Mouse (Mus musculus): Measurements from ENCODE around the gene Nkapd1. TPM values are rescaled to one million over a fixed set of nuclear protein-coding genes. Genes with fewer than 3 reads are reported as not detected.
"Not testable (repeated sequence)": the region's sequence is repeated elsewhere in the genome, so short reads cannot be mapped to it uniquely, and the experiment has no call there.

Nkapd1 gene
- polyA plus RNA-seq (2017; shearing (Covaris generic)): 10 to 100 TPM; 19.5 to 27.7 TPM

GRCm38 (mm10) chr9:50616766-50617603 lies at the start of gene Nkapd1, which contains the start of gene Pih1d2:
Gene Nkapd1 (minus strand): TSS chr9:50617464.
Gene Pih1d2 (plus strand): TSS chr9:50617321.
- peak; percentile 85 for ATAC-seq

- ATAC-seq: no peak
These were observed 49.2 kb upstream of the Nkapd1 start for GRCm38 (mm10) chr9:50666442-50666841.

DNA sequence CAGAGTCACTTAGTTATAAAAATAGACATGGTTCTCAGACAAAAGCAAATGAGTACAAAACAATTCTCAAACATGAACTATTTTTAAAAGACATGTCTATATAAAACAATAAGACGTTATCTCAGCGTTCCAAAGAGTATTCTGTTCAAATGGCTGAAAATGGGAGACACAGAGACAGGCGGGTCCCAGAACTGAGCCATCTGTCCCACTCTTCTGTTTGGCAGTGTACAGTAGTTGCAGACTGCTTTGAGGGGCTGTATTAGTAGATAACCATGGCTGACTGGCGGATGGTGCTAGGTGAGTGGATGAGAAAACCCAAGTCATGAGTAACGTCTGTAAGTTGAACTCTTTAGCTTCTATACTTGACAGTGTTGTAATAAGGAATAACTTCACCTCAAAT lies 47.6 kb upstream of the Nkapd1 start:
- no peak for ATAC-seq

- no peak for ATAC-seq
These were observed 43.2 kb upstream of the Nkapd1 start for GRCm38 (mm10) chr9:50660431-50660830.

DNA sequence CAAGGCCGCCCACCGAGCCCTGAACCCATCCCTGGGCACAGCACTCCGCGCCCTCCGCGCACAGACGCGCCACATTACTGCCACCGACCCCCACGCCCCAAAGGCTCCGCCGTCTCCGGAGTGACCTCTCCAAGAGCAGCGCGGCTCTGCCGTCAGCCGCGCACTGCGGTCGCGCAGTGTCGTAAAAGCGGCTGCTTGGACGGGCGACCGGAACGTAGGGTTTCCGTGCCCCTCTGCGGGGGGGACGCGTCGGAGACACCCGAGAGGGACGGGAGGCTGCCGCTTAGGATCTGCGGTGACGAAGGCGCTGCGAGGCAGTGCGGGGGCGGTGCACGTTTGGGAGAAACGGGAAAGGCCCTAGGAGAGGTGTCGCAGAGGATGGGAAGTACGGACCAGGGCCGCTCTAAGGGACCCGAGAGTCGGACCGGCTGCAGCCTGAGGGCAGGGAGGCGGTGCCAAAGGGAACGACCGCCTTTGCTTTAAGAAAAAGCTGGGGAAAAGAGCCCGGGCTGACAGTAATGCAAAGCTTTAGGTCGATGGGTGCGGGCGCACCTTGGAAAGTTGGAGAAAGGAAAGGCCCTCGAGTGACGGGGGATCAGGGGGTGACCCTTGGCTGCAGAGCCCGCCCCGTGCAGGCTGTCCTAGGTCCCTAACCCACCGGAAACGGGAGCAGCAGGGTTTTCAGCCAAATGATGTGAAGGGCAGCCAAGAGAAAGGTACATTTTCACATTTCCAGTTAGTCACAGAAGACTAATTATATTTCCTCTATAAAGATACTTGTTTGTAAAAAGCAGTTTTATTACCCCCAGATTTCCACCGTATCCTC lies 42.3 kb upstream of the Nkapd1 start, which contains the start of gene Dlat:
TSS of gene Dlat (minus strand) at position 389 of the 826 bp plus-strand sequence.
- ATAC-seq: peak; percentile 85

DNA sequence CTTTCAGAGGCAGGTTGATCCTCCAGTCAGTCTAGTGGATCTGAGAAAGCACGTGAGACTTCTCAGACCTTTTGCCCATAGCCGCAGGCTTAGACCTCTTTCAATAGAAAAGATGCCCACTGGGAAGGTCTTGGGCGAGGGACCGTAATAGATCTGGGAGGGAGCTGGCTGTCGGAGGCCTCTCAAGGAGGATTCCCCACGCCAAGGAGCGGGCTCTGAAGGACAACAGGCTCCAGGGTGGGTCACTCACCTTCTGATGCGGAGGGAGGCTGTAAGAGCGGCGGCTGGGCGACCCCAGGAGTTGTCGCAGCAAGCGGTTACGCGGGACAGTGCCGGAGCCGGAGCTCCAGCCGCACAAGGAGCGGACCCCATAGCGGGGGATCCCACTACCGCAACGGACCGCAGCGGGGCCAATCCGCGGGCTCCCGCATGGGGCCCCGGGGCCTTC lies 41.7 kb upstream of the Nkapd1 start:
- no peak for ATAC-seq

- no peak for ATAC-seq
These were observed 41.1 kb upstream of the Nkapd1 start for GRCm38 (mm10) chr9:50658391-50658790.

DNA sequence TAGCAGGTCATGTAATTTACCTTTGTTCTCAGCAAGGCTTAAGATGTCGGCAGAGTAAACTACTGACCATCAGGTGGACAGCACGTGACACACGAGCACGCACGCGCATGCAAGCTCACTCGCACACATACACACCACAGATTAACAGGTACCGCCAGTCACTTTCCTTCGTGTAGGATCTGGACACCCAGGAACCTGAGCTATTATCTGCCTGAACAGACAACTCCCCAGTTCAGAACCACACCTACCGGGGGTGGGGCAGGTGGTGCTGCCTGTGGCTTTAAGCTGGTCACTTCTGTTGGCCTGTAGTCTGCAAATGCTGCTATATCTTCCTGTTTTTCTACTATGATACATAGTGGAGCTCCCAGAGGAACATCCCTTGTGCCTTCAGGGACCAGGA lies 33.2 kb upstream of the Nkapd1 start:
- ATAC-seq: no peak

GRCm38 (mm10) chr9:50646826-50647370 lies 29.6 kb upstream of the Nkapd1 start:
- ATAC-seq: no peak

DNA sequence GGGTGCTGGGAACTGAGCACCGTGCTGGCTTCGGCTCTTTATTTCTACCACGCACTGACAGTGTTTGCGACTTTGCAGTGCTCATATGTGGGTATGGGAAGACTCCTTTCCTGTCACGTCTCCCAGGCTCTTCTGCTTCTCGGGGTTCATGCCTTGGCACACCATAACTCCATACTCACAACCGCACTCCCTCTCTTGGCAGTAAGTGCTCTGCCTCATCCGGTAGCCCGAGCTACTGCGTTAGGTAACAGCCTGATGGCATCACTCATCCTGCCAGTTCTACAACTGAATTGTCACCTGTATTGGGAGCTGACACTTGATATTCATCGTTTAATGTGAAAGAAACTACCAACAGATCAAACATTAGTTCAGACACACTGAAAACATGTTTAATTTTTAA lies 17.0 kb upstream of the Nkapd1 start:
- ATAC-seq: no peak

DNA sequence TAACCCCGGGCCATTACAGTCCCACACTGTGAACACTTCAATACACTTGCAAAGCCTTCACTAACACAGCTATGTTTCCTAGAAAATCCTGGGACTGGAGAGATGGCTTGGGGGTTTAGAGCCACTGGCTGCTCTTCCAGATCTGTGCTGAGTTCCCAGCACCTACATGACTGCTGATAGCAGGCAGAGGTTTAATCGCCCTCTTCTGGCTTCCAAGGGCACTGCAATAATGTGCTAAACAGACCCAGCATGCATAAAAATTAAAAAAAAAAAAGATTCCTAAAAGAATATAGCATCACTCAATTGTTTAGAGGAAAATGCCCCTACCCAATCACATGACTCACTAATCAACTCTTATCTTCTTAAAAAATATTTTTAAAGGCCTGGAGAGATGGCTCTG lies 15.8 kb upstream of the Nkapd1 start:
- ATAC-seq: no peak

DNA sequence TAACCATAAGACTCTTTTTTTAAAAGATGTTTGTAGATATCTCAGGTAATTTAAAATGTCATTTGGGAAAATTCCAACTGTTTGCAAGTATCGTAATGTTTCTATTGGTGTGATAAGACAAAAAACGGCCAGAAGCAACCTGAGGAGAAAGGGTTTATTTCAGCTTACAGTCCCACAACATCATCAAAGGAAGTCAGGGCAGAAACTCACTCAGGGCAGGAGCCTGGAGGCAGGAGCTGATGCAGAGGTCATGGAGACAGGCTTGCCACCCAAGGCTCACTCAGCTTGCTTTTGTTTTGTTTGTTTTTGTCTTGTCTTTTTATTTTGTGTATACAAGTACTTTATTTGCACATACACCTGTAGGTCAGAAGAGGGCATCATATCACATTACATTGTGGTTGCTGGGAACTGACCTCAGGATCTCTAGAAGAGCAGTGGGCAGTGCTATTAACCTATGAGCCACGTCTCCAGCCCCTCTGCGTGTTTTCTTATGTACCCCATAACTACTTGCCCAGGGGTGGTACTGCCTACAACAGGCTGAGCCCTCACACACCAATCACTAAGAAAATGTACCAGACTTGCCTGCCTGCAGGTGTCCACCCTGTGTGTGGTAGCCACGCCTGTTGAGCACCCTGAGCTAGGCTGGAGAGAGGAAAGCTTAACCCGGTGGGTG lies 14.9 kb upstream of the Nkapd1 start:
- no peak for ATAC-seq

GRCm38 (mm10) chr9:50630903-50631302 lies 13.6 kb upstream of the Nkapd1 start:
- not testable (repeated sequence) for ATAC-seq

DNA sequence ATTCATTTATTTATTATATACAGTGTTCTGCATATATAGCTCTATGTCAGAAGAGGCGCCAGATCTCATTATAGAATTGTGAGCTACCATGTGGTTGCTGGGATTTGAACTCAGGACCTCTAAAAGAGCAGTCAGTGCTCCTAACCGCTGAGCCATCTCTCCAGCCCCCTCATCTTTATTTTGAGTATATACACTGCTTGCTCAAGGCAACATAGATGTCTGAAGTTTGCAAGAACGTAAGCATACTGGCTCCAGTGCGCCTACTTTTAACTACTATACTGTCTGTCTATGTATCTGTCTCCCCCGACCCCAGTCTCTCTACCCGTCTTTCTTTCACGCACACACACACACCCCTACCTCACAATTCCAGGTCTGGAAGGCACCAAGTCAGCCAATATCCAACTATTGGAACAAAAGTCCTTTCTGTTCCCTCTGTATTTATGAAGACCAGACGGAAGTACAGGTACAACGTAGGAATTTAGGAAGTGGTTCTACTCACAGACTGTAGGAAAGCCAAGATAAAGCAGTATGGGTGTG lies 598 bp upstream of the Nkapd1 start:
- ATAC-seq: no peak

DNA sequence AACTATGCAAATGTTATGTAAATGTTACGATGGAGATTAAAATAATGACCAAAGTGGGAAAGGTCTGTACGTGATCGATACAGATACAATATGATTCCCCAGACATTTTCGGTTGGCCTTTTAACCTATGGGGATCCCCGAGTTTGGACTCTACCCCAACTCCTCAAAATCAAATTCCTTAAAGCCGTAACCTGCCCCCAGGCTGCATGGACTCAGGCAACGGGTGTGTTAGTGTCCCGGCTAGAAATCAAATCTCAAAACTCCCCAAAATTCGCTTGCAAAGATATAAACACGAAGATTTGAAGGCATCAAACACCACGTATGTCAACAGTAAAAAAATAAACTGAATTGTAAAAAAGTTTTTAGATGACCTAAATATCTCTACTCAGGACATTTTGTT lies 1.1 kb downstream of the Nkapd1 start:
- ATAC-seq: no peak

GRCm38 (mm10) chr9:50612115-50612514 lies 5.1 kb downstream of the Nkapd1 start:
- no peak for ATAC-seq

DNA sequence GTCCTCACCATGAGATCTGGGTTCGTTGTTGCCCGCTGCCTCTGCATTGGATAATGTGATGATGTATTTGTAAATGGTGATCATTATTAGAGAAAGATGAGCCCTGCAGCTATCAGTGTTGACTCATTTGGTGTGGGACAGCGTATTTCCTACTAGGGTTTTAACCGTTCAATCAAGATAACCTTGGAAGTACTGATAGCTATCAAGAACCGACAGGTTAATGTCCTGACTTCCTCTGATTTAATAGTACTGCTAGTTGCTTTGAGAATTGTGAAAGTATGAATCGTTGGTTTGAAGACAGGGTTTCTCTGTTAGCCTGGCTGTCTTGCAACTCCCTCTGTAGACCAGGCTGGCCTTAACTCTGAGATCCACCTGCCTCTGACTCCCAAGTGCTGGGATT lies 12.9 kb downstream of the Nkapd1 start:
- peak; percentile 7 for ATAC-seq

DNA sequence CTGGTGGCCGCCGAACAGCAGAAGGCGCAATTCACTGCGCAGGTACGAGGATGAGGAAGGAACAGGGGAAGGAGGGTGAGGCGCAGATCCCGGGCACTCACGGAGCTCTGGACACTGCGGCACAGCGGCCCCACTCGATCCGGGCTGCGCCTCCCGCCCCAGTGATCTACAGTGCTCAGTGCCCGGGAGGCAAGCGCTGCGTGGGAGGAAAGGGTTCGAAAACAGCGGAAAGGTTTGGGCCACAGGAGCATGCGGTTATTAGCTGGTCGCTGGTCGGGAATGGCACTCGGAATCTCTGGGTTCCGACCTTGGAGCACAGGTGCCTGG lies 13.3 kb downstream of the Nkapd1 start:
- ATAC-seq: peak; percentile 44

DNA sequence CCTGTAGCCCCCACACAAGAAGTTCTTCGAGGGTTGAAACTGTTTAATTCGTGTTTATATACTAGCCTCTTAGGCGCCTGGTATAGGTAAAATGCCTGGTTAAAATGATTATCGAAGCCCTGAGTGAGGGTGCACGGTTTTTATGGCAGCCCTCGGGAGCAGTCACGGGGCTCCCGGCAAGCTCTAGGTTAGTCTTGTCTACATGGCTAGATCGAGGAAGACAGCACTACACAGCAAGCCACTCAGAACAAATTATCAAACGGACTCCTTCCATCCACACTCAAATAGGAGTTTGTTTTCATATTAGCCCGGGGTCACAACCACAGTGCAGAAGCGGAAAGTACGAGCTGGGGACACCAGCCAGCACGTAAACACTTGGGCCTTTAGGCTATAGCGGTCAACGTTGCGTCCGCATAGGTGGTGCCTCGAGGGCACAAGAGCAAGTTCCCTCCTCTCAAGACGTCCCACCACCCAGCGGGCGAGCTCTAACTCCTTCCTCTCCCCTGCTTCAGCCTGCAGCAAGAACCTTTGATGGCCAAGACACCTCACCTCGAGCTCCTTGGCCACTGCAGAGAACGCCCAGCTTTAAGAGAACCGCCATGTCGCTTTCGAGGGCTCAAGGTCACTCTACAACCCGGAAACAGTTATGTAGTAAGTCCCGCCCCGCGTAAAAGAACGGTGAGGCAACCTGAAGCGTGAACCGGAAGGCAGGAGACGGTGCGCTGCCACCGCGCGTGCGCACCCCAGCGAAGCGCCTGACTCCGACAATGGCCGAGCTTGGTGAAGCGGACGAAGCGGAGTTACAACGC lies 13.9 kb downstream of the Nkapd1 start, which contains the start of the genes Sdhd and Timm8b:
TSS of gene Sdhd (minus strand) at position 624 of the 809 bp plus-strand sequence.
TSS of gene Timm8b (plus strand) at position 722 of the 809 bp plus-strand sequence.
- peak; percentile 98 for ATAC-seq

- no peak for ATAC-seq
These were observed 15.0 kb downstream of the Nkapd1 start for GRCm38 (mm10) chr9:50602055-50602845.
